Mouse (Mus musculus) liver, embryonic 16.5 days (tissue): ENCODE measurements around the gene Fbxw17. TPM values are rescaled to one million over a fixed set of nuclear protein-coding genes. Genes with fewer than 3 reads are reported as not detected.
"Not testable (repeated sequence)": the region's sequence is repeated elsewhere in the genome, so short reads cannot be mapped to it uniquely, and the experiment has no call there.

ENCODE experiments used
- ATAC-seq: fragments of 200-750 bp; cut with Nextera tagmentation; 2 replicates; pipeline ENCODE4 v1.8.0; 2017; ENCODE audit warnings: low read depth, mild to moderate bottlenecking, moderate number of reproducible peaks, moderate library complexity
- H3K27ac ChIP-seq: fragments of 300-500 bp; sonication (generic); 2 replicates; pipeline ENCODE4 v1.5.1; 2014; ENCODE audit warnings: mild to moderate bottlenecking, low read length
- H3K27me3 ChIP-seq: fragments of 300-500 bp; sonication (generic); 2 replicates; pipeline ENCODE4 v1.6.1; 2014; ENCODE audit warnings: low read depth, low read length, mixed read lengths; ENCODE audit not compliant: control insufficient read depth, insufficient read depth
- H3K36me3 ChIP-seq: fragments of 300-500 bp; sonication (generic); 2 replicates; pipeline ENCODE4 v1.6.1; 2014; ENCODE audit warnings: mild to moderate bottlenecking; ENCODE audit not compliant: control insufficient read depth, insufficient read depth
- H3K4me1 ChIP-seq: fragments of 300-500 bp; sonication (generic); 2 replicates; pipeline ENCODE4 v1.6.1; 2014; ENCODE audit warnings: low read depth, low read length, mixed read lengths; ENCODE audit not compliant: control insufficient read depth
- H3K4me2 ChIP-seq: fragments of 300-500 bp; sonication (generic); 2 replicates; pipeline ENCODE4 v1.6.1; 2014; ENCODE audit warnings: low read depth, low read length, mixed read lengths
- H3K4me3 ChIP-seq: fragments of 300-500 bp; sonication (generic); 2 replicates; pipeline ENCODE4 v1.5.1; 2014; ENCODE audit warnings: low read depth, mild to moderate bottlenecking, low read length
- H3K9ac ChIP-seq: fragments of 300-500 bp; sonication (generic); 2 replicates; pipeline ENCODE4 v1.6.1; 2014; ENCODE audit warnings: low read depth, low read length
- H3K9me3 ChIP-seq: fragments of 300-500 bp; sonication (generic); replicated peaks from 2 replicates; pipeline ENCODE4 v1.6.1; 2016; ENCODE audit warnings: low read length; ENCODE audit not compliant: control insufficient read depth
- WGBS: fragments of 180-500 bp; shearing (Covaris S2); extraction: QIAGEN DNeasy Blood & Tissue Kit; methylation state at CpG from one replicate; pipeline ENCODE4 v1.1.7; 2014; ENCODE audit not compliant: insufficient replicate concordance; 5-methylcytosine and 5-hydroxymethylcytosine counted together
- polyA plus RNA-seq: library from polyadenylated mRNA; unstranded; fragments of >200 nt; fragmentation: Nextera tagmentation; extraction: Ambion mirVana; gene quantifications from 2 replicates; pipeline ENCODE4 v1.2.1, GENCODE M21; 2015

The Fbxw17 gene
- 3.7 and 3.9 TPM in 2 replicates for polyA plus RNA-seq

GRCm38 (mm10) chr13:50417389-50418183 lies at the start of gene Fbxw17:
Gene Fbxw17 (plus strand): TSS chr13:50417864.
- Histone ChIP-seq H3K9me3 (no peaks in the 10 kb centered on the region), H3K9ac (peak within 1 kb of the TSS; percentile 62), H3K27ac (no peak within 1 kb of the TSS), H3K4me3 (peak within 1 kb of the TSS; percentile 69), H3K27me3 (no peaks in the 10 kb centered on the region), H3K36me3 (no peaks in the 10 kb centered on the region), H3K4me1 (no peaks in the 10 kb centered on the region; the same call in 1 of the 2 replicates), H3K4me2 (peak within 1 kb of the TSS; percentile 68)
- peak; percentile 76 for ATAC-seq
- 10% methylated on average over 30 of the region's 35 CpGs for WGBS

- WGBS, result 59% methylated on average over 5 of the region's 5 CpGs
- not testable (repeated sequence) for ATAC-seq, H3K4me1 ChIP-seq, H3K9me3 ChIP-seq, H3K4me2 ChIP-seq, H3K4me3 ChIP-seq, H3K36me3 ChIP-seq, H3K9ac ChIP-seq, H3K27me3 ChIP-seq, H3K27ac ChIP-seq
These were observed 44.5 kb upstream of the Fbxw17 start for GRCm38 (mm10) chr13:50372934-50373705.

- H3K4me3 ChIP-seq, H3K27ac ChIP-seq, H3K9ac ChIP-seq, H3K4me1 ChIP-seq, H3K4me2 ChIP-seq, H3K27me3 ChIP-seq, ATAC-seq, H3K36me3 ChIP-seq, H3K9me3 ChIP-seq: not testable (repeated sequence)
These were observed 28.5 kb upstream of the Fbxw17 start for GRCm38 (mm10) chr13:50389146-50389545.

GRCm38 (mm10) chr13:50418421-50418820 lies 757 bp downstream of the Fbxw17 start:
- H3K4me3 ChIP-seq, result peak overlapping the region; percentile 69
- peak overlapping the region; percentile 68 for H3K4me2 ChIP-seq
- H3K27ac ChIP-seq, result no peak overlapping the region
- WGBS, result 40% methylated on average over 3 of the region's 3 CpGs
- peak overlapping the region; percentile 62 for H3K9ac ChIP-seq
- no peaks in the 10 kb centered on the region for H3K36me3 ChIP-seq
- ATAC-seq, result no peak
- H3K27me3 ChIP-seq, result no peaks in the 10 kb centered on the region
- no peaks in the 10 kb centered on the region; the same call in 1 of the 2 replicates for H3K4me1 ChIP-seq
- H3K9me3 ChIP-seq, result no peaks in the 10 kb centered on the region

- no peak for ATAC-seq
- no peaks in the 10 kb centered on the region for H3K4me1 ChIP-seq
- 70% methylated on average over 8 of the region's 8 CpGs for WGBS
These were observed 6.1 kb downstream of the Fbxw17 start for GRCm38 (mm10) chr13:50423625-50424209.

GRCm38 (mm10) chr13:50424517-50424916 lies 6.9 kb downstream of the Fbxw17 start:
- Histone ChIP-seq H3K27ac (no peak overlapping the region), H3K4me1 (no peaks in the 10 kb centered on the region), H3K9ac (no peak overlapping the region), H3K9me3 (no peaks in the 10 kb centered on the region), H3K4me3 (no peak overlapping the region), H3K36me3 (no peaks in the 10 kb centered on the region), H3K27me3 (no peaks in the 10 kb centered on the region), H3K4me2 (no peak overlapping the region)
- no peak for ATAC-seq
- WGBS, result 60% methylated on average over 2 of the region's 2 CpGs

More at GRCm38 (mm10) chr13:50423625-50424209, 6.1 kb downstream of the Fbxw17 start:
- no peak overlapping the region for H3K4me2 ChIP-seq
- H3K9me3 ChIP-seq, result no peaks in the 10 kb centered on the region
- no peak overlapping the region for H3K9ac ChIP-seq
- no peaks in the 10 kb centered on the region for H3K27me3 ChIP-seq
- H3K27ac ChIP-seq, result no peak overlapping the region
- H3K36me3 ChIP-seq, result no peaks in the 10 kb centered on the region
- no peak overlapping the region for H3K4me3 ChIP-seq

- 54% methylated on average over 4 of the region's 4 CpGs for WGBS
- Histone ChIP-seq H3K4me3 (no peak overlapping the region), H3K9ac (no peak overlapping the region), H3K4me2 (no peak overlapping the region), H3K27ac (no peak overlapping the region), H3K4me1 (no peaks in the 10 kb centered on the region), H3K36me3 (no peaks in the 10 kb centered on the region), H3K27me3 (no peaks in the 10 kb centered on the region), H3K9me3 (no peaks in the 10 kb centered on the region)
- ATAC-seq, result peak; percentile 54; the same call in 1 of the 2 replicates
These were observed 9.0 kb downstream of the Fbxw17 start for GRCm38 (mm10) chr13:50426686-50427085.

GRCm38 (mm10) chr13:50443812-50444211 lies 26.1 kb downstream of the Fbxw17 start, which contains the start of gene Gm47429:
Gene Gm47429 (minus strand): TSS chr13:50443912.
- H3K27me3 ChIP-seq, result no peaks in the 10 kb centered on the region
- ATAC-seq, result no peak
- H3K27ac ChIP-seq, result no peak within 1 kb of the TSS
- WGBS, result 63% methylated on average over 2 of the region's 2 CpGs
- H3K9ac ChIP-seq, result no peak within 1 kb of the TSS
- no peaks in the 10 kb centered on the region for H3K9me3 ChIP-seq
- H3K4me1 ChIP-seq, result no peaks in the 10 kb centered on the region
- H3K4me3 ChIP-seq, result no peak within 1 kb of the TSS
- no peak within 1 kb of the TSS for H3K4me2 ChIP-seq
- H3K36me3 ChIP-seq, result no peaks in the 10 kb centered on the region
